Mouse (Mus musculus): ENCODE data around the gene Lrrc1.

The Lrrc1 gene

DNA sequence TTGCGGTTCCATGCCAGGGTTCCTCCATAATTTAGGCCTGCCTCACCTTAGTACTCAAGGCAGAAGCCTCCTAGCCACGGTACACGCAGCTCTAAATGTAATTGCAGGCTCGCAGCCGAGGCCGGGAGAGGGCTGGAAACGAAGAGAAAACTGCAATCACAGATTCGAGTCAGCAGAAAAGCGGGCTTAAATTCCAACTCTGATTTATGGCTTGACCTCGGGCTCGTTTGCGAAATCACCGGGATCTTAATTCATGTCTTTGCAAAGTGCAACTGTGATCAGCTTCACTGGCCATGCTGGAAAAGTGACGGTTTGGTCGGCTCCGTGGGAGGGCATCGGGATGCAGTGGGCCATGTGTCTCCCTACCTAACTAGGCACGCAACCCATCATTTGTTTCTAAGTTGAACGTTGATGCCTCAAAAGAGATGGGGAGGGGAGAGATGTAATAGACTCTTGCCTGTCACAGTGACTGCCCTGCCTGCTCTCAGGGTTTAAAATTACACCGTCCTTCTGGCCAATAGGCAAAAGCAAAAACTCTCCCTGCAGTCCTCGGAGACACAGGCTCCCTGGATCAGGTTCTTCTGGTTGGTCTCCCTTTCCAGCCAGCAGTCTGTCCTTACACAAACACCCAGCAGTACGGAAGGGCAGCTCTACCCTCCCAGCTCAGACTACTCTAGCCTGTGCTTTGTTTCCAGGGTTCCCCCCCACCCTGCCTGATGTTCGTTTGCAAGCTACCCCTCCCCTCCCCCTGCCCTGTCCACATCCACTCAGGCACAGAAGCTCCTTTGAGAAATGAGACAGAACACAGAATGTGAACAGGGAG is 117.2 kb downstream of the Lrrc1 start:
- no peak for DNase-seq (ENCODE audit: low read depth, low spot score)

DNA sequence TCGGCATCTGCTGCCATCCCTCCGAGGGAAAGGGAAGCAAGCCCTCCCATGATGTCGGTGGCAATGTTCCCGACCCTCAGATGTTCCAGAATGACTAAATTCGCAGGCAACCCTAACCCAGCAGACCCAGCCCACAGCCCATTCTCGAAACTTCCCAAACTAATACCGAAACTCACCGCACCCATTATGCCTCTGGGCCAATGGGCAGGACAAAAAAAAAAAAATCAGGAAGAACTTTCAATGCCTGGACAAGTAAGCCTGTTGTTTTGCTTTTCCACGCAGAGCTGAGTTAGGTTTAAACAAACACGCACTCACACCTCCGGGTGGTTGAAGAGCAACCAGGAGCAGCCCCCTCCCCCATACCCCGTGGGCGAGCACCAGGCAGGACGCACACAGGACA is 118.6 kb downstream of the Lrrc1 start:
- no peak for DNase-seq (ENCODE audit: low read depth, low spot score)

DNA sequence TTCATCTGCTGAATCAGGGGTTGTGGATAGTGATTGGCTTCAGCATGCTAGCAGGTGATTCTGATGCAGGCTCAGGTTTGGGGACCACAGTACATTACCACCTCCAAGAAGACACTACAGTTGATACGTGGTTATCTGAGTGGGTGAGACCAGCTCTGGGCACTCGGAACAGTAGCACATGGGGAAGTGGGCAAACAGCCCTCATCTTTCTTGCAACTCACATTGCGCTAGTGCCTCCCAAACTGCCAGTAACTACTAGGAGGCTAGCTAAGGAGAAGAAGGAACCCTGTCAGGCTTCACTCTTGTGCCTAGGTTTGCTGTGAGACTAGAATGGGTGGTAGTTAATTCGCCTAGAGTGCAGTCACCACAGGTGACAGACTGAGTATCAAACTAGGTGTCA is 119.1 kb downstream of the Lrrc1 start:
- DNase-seq (ENCODE audit: low read depth, low spot score): no peak

DNA sequence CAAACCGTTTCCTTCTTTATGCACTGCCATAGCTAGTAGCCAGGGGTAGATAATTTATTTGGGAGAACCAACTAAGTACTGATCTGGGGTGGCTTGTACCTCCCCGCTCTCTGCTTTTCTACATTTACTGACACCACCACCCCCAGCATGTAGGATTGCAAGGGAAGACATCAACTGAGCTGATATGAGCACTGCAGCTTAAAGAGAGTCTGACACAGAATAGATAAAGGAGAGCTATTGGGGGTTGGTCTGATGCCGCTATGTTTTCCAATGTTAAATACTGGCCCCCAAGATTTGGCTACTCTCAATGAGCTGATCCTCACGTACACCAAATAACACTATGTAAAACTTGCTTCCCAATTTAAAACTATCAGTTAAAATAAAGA is 124.5 kb downstream of the Lrrc1 start:
- no peak for DNase-seq (ENCODE audit: low read depth, low spot score)

DNA sequence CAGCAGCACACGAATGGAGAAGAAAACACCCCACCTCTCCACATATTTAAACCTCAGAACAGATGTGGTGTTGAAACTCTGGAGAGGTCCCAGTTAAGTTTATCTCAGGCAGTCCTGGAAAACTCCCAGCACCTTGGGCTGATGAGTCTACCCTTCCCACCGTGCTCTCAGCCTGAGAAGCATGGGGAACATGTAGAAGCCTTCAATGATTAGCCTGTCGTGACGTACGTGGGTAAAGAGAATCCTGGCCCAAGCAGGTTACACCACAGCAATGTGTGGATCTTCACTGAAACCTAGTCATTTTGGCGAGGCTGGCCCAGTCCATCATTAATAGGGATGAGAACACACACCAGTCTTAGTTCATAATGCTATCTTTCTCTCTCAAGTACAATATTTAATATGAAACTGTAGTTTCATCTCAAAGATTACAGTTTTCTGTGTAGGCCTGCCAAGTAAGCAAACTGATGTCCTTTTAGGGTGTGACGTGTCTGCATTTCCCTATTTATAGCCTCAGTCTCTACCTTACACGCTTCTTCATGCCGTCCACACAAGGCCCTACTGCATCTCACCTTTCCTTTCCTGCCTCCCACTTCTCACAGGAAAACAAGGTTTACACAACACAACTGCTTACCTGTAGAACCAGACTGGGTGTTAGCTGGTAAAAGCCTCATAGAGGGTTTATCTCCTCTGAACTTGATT is 125.0 kb downstream of the Lrrc1 start:
- no peak for DNase-seq (ENCODE audit: low read depth, low spot score)

DNA sequence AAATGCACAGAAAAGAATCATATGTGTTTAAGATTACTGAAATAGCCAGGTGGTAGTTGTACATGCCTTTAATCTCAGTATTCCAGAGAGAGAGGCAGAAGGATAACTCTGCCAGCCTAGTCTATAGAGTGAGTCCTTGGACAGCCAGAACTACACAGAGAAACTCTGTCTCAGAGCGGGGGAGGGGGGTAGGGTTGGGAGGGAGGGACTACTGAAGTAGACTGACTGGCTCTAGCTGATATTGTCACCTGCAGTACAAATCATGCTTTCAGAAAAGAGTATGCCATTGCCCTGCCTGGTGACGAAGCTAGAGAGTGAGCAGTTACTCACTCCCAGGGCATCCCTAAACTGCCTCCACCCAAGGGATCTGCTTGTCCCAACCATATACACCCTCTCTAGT is 125.9 kb downstream of the Lrrc1 start:
- DNase-seq (ENCODE audit: low read depth, low spot score): no peak

DNA sequence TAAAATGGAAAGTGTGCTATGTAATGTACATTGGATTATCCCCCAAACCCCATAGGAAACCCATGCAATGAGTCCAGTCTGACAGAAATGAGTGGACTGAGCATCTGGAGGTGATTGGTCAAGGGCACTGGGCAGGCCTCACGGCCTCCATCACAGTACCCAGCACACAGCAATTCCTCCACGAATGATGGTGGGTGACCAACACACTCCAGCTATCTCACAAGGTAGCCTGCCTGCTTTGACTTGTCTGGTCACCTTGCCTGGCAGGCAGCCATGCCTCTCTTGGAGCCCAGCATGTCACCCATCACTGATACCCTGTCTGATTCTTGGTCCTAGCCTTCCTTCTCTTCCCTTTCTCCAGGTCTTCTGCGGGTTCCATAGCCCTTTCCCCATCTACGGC is 128.2 kb downstream of the Lrrc1 start:
- no peak for DNase-seq (ENCODE audit: low read depth, low spot score)

DNA sequence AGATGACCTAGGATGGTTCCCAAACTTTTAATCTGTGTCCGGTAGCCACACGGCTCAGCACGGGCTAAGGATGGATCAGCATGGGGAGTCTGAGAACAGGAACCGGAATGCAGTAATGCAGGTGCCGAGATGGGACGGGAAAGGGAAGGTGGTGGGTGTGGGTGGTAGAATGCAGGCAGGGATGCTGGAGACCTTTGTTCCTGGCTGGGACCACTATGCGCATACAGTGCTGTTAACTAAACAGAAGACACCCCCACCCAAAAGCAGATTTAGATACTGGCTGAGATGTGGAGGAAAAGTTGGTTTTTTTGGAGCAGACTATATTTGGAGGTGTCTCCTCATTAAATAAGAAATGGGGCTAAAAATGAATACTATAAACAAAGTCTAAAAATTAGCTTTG is 128.7 kb downstream of the Lrrc1 start:
- no peak for DNase-seq (ENCODE audit: low read depth, low spot score)

DNA sequence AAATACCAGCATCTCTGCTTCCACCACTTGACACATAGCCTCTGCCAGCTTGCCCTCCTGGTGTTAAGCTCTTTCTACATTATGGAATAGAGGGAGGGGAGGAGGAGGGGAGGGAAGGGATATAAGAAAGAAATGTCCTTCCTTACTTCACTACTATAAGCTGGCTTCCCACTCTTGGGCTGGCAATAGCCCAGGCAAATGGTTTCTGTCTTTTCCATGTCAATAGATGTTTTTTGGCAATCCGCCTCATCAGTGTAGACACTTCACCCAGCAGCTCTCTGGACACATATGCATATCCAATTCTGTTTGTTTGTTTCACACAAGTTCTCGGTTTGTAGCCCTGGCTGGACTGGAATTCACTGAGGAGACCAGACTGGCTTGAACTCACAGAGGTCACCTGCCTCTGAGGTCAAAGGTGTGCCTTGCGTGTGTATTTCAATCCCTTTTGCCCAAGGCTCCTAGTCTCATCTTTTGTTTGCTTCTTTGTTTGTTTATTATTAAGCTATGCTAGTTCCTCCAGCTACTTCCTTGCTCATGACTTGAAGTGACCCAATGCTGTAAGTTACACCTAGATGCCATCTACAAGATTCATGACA is 132.7 kb downstream of the Lrrc1 start:
- no peak for DNase-seq (ENCODE audit: low read depth, low spot score)

DNA sequence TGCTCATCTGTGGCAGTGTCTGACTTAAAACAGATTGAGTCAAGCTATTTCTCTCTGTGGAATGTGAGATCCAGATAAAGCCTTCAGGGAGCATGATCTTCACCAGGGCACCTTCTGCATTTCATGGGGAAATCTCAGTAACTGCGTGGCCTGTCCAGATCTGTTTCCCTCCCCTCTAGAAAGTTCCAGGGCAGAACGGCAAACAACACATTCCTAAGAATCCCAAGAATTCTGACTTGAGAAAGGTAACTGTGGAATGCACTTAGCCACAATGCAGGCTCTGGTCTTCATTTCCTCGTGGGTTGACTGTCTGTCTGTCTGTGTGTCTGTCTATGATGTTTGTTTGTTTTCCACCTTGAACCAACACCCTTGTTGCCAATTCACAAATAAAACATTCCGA is 133.7 kb downstream of the Lrrc1 start:
- DNase-seq (ENCODE audit: low read depth, low spot score): no peak

DNA sequence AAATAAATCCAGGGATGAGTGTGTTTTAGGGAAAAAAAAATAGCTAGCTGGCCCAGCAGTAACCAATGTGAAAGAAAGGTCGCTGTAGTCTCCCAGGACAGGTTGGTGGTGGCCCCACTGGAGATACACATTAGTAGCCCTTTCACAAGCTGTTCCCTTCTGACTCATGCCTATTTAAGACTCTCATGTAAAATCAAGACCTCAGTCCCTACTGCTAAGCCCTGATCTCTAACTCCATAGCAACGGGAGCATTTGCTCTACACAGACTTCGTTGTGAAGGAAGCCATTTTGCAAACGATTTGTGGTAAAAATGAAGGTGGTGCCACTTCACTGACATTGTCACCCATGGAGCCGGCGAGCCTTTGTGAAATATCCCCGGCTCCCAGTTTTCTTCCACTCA is 134.1 kb downstream of the Lrrc1 start:
- DNase-seq (ENCODE audit: low read depth, low spot score): no peak

DNA sequence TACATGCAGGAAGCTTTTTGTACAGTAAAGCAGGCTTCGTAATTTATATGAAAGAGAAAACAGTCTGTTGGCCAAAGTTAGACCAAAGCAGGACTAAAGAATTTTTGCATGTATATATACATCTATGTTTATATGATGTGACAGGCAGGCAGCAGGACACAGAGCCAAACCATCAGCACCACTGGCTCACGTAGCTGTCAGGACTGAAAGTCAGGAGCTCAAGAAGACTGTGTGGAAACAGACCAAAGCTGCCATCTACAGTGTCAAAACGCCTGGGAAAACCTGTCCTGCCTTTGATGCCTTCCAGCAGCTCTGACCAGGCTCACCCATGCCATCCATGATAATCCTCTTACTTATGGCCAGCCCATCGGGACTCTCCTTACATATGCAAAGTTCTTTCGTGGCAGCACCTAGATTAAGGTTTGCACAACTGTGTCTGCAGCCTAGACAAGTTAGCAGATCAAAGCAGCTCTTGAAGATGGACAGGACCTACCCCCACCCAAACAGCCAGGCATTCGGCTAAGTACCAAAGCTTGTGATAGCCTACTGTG is 136.5 kb downstream of the Lrrc1 start:
- no peak for DNase-seq (ENCODE audit: low read depth, low spot score)

DNA sequence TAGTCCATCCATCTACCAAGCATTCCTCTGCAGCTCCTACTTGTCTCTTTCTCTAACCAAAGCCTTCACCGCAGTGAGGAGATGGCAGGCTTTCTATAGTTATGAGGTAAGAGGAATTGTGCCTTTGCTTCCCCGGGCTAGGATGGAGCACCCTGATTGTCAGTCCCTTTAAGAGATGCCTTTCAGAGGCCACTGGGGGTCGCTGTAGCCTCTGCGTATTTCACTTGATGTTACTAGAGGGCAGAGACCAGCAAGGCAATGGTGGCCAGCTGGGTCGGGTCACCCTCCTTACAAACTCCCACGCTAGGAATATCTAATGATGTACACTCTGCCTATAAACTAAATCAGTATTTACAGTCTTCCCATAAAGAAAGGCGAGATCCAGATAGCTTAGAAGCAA is 137.8 kb downstream of the Lrrc1 start:
- DNase-seq (ENCODE audit: low read depth, low spot score): no peak

DNA sequence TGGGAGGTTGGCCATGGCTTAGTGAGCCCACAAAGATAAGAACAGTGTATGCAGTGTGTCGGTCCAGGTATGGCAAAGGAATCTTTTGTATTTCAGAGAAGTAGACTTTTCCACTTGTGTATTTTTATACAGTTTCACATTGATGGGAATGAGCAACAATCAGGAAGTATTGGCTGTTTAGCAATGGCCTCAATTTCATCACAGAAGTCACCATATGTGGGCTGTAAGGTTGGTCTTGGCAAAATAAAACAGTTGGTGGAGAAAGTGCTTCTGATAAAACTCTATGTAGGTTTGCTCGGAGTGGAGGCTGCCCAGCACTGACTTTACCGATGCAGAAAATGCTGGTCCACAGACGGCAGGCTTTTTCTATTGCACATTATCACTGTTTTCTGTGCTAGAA is 140.2 kb downstream of the Lrrc1 start:
- no peak for DNase-seq (ENCODE audit: low read depth, low spot score)

DNA sequence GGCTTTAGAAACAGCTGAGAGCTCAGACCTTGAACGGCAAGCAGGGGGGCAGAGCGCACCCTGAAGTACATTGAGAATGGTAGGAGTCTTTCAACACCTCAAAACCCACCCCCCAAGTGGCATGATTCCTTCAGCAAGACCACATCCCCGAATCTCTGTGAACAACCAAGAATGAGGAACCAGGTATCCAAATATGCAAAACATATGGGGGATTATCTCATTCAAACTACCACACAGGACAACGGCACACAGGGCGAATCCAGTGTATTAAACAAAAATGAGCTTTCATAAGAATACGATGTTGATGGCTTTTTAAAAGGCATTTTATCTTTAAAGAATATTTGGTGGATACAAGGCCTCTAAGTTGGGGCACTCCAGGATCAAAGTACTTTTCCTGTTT is 140.7 kb downstream of the Lrrc1 start:
- DNase-seq (ENCODE audit: low read depth, low spot score): no peak

DNA sequence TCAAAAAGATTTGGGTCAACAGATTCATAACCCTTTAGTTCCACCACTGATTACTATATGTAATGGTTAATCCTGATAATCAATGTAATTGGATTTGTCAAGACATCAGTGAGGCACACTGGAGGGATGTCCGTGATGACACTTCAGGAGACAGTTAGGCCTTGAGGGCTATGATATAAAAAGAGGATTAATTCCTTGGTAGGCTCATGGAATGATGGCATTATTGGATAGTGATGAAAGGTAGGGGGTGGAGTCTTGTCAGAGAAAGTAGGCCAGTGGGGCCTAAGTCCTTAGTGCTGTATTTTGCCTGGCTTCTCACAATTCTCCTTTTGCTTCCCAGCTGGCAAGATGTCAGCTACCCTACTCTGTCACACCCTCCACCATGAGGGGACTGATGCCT is 141.7 kb downstream of the Lrrc1 start:
- DNase-seq (ENCODE audit: low read depth, low spot score): no peak

DNA sequence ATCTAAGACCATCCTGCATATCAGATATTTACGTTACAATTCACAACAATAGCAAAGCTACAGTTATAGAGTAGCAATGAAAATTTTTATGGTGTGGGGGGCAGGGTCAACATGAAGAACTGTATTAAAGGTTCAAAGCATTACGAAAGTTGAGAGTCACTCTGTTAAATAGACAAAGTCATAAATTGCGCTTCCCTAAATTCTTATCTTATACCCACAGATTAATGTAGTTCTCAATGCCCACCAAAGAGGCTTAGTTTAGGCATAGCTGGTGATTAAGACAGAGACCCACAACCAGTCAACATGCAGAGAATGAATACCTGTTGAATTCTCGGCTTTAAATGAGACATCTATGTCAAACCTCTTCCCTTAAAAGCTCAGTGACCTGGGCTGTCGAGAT is 144.9 kb downstream of the Lrrc1 start:
- DNase-seq (ENCODE audit: low read depth, low spot score): no peak

DNA sequence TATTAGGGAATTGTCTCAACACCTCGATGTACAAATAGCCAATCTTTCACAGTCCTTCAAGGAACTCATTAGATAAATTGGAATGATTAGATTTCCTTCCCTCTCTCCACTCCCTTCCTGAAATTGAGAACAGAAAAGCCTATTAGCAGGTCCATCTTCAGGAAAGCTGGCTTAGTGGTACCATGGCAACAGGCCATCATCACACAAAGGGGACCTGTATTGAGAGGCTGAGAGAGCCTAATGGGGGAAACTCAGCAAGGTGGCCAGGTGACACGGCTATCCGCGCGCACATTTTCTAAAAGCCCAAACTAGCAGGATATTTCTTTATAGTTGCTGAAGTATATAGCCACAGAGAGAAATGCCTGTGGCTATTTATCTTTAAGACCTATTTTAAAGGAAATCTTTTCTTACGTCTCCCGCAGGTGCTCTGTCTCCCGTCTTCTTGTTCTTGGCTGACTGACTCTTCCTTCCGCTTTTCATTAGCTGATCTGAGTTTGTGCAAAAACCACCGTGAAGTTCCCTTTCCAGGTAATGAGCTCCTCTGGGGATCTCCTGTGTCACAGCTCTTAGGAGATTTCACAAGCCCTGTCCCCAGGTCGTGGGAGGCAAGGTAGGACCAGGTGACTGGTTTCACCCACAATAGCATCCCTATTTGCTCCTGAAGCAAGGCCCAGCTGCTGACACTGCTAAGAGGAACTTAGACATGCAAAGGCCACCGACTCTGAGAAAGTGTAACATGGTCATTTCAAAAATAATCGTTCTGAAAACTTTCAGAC is 145.6 kb downstream of the Lrrc1 start:
- DNase-seq (ENCODE audit: low read depth, low spot score): no peak

DNA sequence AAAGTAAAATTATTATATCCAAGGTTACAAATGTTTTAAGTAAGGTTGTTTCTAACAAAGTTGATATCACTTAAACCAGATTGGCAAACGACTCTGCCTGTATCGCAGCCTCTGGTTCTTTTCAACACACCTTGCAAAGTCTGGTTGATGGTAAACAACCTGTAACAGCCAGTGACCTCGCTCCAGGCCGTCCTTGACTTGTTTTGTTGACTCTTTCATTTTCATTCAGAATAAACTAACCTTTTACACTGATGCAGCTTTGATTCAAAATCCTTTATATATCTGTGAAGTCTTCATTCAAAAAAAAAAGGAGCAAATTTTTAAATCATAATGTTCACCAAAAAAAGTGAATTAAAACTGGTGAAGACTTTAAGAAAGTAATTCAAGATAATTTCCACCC is 147.6 kb downstream of the Lrrc1 start:
- DNase-seq (ENCODE audit: low read depth, low spot score): no peak

DNA sequence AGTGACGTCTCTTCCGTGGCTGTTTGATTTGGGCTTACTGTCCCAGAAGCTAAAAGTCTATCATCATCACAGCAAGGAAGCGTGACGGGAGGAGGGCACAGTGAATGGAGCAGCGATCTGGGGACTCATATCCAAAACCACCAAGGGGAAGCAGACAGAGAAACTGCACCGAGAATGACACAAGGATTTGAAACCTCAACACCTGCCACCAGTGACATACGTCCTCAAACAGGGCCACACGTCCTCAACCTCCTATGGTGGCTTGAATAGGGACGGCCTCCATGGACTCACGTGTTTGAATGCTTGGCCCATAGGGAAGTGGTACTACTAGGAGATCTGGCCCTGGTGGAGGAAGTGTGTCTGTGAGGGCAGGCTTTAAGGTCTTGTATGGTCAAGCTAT is 153.4 kb downstream of the Lrrc1 start:
- DNase-seq (ENCODE audit: low read depth, low spot score): no peak

DNA sequence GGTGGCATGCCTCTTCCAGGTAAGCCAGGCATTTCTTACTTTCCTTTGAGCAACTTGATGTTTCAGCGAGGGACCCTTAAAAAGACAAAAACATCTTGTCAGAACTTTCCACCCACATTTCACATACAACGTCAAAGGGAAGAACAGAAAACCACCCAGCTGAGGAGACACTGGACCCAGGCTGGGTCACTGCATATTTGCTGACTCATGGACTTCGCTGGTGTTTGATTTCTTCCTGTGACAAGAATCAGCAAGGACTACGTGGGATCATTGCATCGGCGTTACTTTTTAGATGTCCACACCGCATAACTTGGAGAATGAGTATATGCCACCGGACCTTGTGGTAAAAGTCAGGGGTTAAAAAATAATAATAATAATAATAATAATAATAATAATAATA is 155.7 kb downstream of the Lrrc1 start:
- DNase-seq (ENCODE audit: low read depth, low spot score): no peak

DNA sequence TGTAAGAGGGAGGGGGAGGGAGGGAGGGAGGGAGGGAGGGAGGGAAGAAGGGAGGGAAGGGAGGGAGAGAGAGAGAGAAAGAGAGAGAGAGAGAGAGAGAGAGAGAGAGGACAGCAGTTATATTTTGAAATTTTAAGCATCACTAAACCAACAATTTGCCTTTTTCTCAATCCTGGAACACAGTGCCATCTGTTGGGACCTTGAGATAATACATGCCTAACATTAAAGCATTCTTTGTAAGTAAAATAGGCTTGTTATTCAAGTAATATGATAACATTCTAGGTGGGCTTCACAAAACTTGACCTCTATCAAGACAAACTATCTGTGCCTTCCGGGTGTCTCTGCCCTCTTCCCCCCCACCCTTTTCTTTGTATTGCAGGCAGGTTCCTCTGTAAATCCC is 157.9 kb downstream of the Lrrc1 start:
- DNase-seq (ENCODE audit: low read depth, low spot score): no peak

Data from c-Kit-negative CD71-positive TER-119-positive erythroid progenitor cells, embryonic 14.5 days (primary cell).